Mouse (Mus musculus) heart, adult 2 months (tissue): Measurements from ENCODE around the gene Nat8. TPM values are rescaled to one million over a fixed set of nuclear protein-coding genes. Genes with fewer than 3 reads are reported as not detected.
"Not testable (repeated sequence)": the region's sequence is repeated elsewhere in the genome, so short reads cannot be mapped to it uniquely, and the experiment has no call there.

ENCODE experiments used
- DNase-seq, 2 experiments: peaks; one replicate each; pipeline ENCODE4 v3.0.0; 2021
- H3K27ac ChIP-seq: fragments of 200-600 bp; 2 replicates; pipeline ENCODE4 v1.8.1; 2022
- H3K27me3 ChIP-seq: fragments of 200-500 bp; 2 replicates; pipeline ENCODE4 v1.6.1; 2012; ENCODE audit warnings: mild to moderate bottlenecking, low read length, inconsistent platforms, mixed read lengths; ENCODE audit not compliant: control insufficient read depth, insufficient read depth
- H3K36me3 ChIP-seq: fragments of 200-500 bp; 2 replicates; pipeline ENCODE4 v1.6.1; 2012; ENCODE audit warnings: low read length, inconsistent platforms; ENCODE audit not compliant: control insufficient read depth, insufficient read depth
- H3K4me1 ChIP-seq: fragments of 200-500 bp; 2 replicates; pipeline ENCODE4 v1.6.1; 2011; ENCODE audit warnings: low read length; ENCODE audit not compliant: control insufficient read depth, insufficient read depth
- H3K4me3 ChIP-seq: fragments of 200-600 bp; 2 replicates; pipeline ENCODE4 v1.8.1; 2022
- H3K79me2 ChIP-seq: fragments of 200-500 bp; replicated peaks from 2 replicates; pipeline ENCODE4 v1.6.1; 2012; ENCODE audit warnings: mild to moderate bottlenecking, inconsistent platforms, low read length, moderate library complexity, mixed read lengths; ENCODE audit not compliant: control insufficient read depth, insufficient read depth
- H3K9ac ChIP-seq: fragments of 200-500 bp; 2 replicates; pipeline ENCODE4 v1.6.1; 2012; ENCODE audit warnings: low read depth, mild to moderate bottlenecking, control low read depth, inconsistent platforms, low read length, mixed read lengths
- WGBS: fragments of 180-500 bp; shearing (Covaris S2); methylation state at CpG from one replicate; pipeline ENCODE4 v1.1.7; 2018; 5-methylcytosine and 5-hydroxymethylcytosine counted together
- intact Hi-C: fragments of 180-260 bp; cut with DNase I; formaldehyde crosslinking; loops from one replicate; pipeline ENCODE4 v1.15.1; 2025
- microRNA-seq, 2 experiments: library from miRNA; unstranded; fragments of <30 nt; microRNA quantifications; one replicate each; pipeline ENCODE4 v1.2.0; 2021
- polyA plus RNA-seq: library from polyadenylated mRNA; depleted of rRNA; stranded (reverse); fragments of >200 nt; gene quantifications from 2 replicates; pipeline ENCODE4 v1.2.3, GENCODE M21; 2012; rRNA removed
- total RNA-seq, 2 experiments: library from RNA; stranded (reverse); gene quantifications; 2 replicates each; pipeline ENCODE4 v1.2.3; 2021

Nat8 gene
- total and polyA plus RNA-seq, 3 experiments, result not detected

- DNase-seq, H3K4me1 ChIP-seq, intact Hi-C loops, H3K27ac ChIP-seq, H3K9ac ChIP-seq, H3K36me3 ChIP-seq, H3K4me3 ChIP-seq, H3K27me3 ChIP-seq, H3K79me2 ChIP-seq: not testable (repeated sequence)
- 54% methylated on average over 3 of the region's 3 CpGs for WGBS
Measured at GRCm38 (mm10) chr6:85809784-85810183, 22.1 kb downstream of the Nat8 start.

- not testable (repeated sequence) for H3K9ac ChIP-seq
- peak; percentile 35 to 48 for DNase-seq
- 42% methylated on average over 5 of the region's 5 CpGs for WGBS
Measured at GRCm38 (mm10) chr6:85803180-85803579, 28.7 kb downstream of the Nat8 start.

More at GRCm38 (mm10) chr6:85803180-85803579, 28.7 kb downstream of the Nat8 start:
- H3K27me3 ChIP-seq, H3K79me2 ChIP-seq, H3K36me3 ChIP-seq, intact Hi-C loops, H3K27ac ChIP-seq, H3K4me3 ChIP-seq, H3K4me1 ChIP-seq: not testable (repeated sequence)

Small RNA genes within 50 kb of the gene (microRNA-seq; reads per million reads assigned to microRNA genes)
- gene Mir6375, result 0 reads per million in 2 experiments

Other genes with a start within 250 kb of the Nat8 start
- 1 to 10 TPM; 1.8 to 2.0 TPM for gene Alms1, start 244.6 kb downstream of the Nat8 start, total RNA-seq
- gene Alms1, start 244.6 kb downstream of the Nat8 start, polyA plus RNA-seq, result 0.51 and 0.64 TPM in 2 replicates
- gene Nat8f7, start 118.9 kb downstream of the Nat8 start, total RNA-seq, result under 1 TPM in 1 of 2 experiments, not detected in 1; 0.13 TPM
- gene Nat8f7, start 118.9 kb downstream of the Nat8 start, polyA plus RNA-seq, result 0.47 and 0.62 TPM in 2 replicates
- not detected for gene Nat8f3, start 66.3 kb downstream of the Nat8 start, total RNA-seq
- gene Nat8f3, start 66.3 kb downstream of the Nat8 start, polyA plus RNA-seq, result 0.64 and 2.7 TPM in 2 replicates
- gene Nat8f6, start 11.1 kb downstream of the Nat8 start, total RNA-seq, result under 1 TPM in 1 of 2 experiments, not detected in 1; 0.18 TPM
- gene Nat8f6, start 11.1 kb downstream of the Nat8 start, polyA plus RNA-seq, result 0.29 and 0.73 TPM in 2 replicates
- not detected for gene Nat8f5, start 11.1 kb downstream of the Nat8 start, total RNA-seq
- gene Nat8f5, start 11.1 kb downstream of the Nat8 start, polyA plus RNA-seq, result not detected in 2 replicates
- gene Nat8f2, start 37.1 kb upstream of the Nat8 start, total RNA-seq, result under 1 TPM in 1 of 2 experiments, not detected in 1; 0.13 TPM
- 0.15 TPM in 1 of 2 replicates, not detected in the other for gene Nat8f2, start 37.1 kb upstream of the Nat8 start, polyA plus RNA-seq
- gene Nat8f4, start 72.8 kb upstream of the Nat8 start, total RNA-seq, result under 1 TPM; 0.73 to 0.76 TPM
- gene Nat8f4, start 72.8 kb upstream of the Nat8 start, polyA plus RNA-seq, result 0.66 and 1.5 TPM in 2 replicates
- 10 to 100 TPM; 11.0 to 14.1 TPM for gene Tprkb, start 79.8 kb upstream of the Nat8 start, total RNA-seq
- 12.2 and 15.5 TPM in 2 replicates for gene Tprkb, start 79.8 kb upstream of the Nat8 start, polyA plus RNA-seq
- 1 to 10 TPM; 2.0 to 2.1 TPM for gene Nat8f1, start 83.6 kb upstream of the Nat8 start, total RNA-seq
- gene Nat8f1, start 83.6 kb upstream of the Nat8 start, polyA plus RNA-seq, result 5.1 and 6.1 TPM in 2 replicates
- 10 to 100 TPM; 38.0 to 41.8 TPM for gene Dusp11, start 129.6 kb upstream of the Nat8 start, total RNA-seq
- gene Dusp11, start 129.6 kb upstream of the Nat8 start, polyA plus RNA-seq, result 26.0 and 52.4 TPM in 2 replicates
- not detected for gene Figla, start 184.1 kb upstream of the Nat8 start, total RNA-seq
- gene Figla, start 184.1 kb upstream of the Nat8 start, polyA plus RNA-seq, result not detected in 2 replicates
- gene Add2, start 196.6 kb upstream of the Nat8 start, total RNA-seq, result under 1 TPM; 0.16 to 0.39 TPM
- gene Add2, start 196.6 kb upstream of the Nat8 start, polyA plus RNA-seq, result 0.25 and 0.47 TPM in 2 replicates